Mouse (Mus musculus): ENCODE results near the gene Il23r.

Gene Il23r

DNA sequence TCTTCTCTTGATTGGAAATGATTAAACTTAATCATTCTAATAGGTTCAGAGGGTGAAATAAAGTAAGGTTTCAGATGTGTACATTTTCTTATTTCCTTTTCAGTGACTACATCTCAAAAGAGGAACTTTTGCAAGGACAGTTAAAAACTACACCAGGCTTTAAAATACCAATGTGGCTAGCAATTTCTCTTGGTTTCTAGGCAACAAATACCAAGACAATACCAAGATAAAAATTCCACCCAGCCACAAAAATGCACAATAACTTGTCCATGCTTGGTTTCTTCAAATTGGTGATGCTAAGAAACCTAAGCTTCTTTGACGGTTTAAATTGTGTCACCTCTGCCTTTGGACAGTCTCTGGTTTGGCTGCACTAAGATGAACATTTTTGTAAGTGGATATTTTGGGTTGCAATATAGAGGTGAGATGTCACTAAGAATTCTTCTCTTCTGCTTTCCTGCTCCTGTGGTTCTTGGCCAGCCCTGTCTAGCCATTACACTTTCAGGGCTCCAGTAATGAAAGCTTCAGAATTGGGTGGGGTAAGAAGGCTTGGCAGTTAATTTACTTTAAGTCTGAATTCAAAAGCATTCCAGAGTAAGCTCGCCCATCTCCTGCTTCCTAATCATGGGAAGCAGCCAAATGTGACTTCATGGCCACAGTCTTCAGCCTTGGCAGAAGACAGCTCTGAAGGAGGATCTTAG is 56.8 kb downstream of the Il23r start:
- no peak for DNase-seq (ENCODE audit: low spot score in 2 of 2)

DNA sequence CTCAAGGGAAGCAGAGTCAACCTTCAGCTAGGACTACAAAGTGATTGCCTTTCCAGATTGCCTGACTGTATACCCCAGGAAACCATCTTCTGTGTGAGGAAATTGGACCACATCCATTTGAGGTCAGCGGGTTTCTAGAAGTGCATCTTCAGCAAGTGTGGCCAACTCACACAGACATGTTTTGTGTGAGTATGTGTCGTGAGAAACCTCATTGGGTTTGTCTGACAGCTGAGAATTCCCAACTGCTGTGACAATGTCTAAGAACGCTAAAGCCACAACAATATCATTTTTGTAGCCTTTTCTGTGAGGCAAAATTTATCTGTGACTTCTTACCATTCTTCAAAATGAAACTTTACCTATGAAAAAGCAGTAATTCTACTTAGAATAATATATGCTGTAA is 59.8 kb downstream of the Il23r start:
- no peak for DNase-seq (ENCODE audit: low spot score in 2 of 2)

DNA sequence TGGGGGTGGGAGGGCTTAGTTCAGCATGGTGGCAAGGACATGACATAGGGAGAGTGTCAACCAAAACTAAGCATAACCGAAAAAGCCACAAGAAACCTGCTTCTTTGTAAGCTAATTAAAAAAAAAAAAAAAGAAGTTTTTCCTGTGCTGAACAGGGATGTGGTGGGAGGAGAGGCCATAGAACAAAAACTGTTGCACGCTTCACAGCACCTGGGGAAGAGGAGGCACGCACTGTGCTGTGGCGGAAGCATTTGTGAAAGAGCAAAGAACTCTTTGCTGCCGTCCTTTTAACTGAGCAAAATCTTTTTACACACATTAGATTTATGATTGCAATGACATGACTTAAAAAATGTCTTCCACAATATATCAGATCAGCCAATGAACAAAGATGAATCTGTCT is 69.9 kb downstream of the Il23r start:
- DNase-seq (ENCODE audit: low spot score in 2 of 2) = no peak

DNA sequence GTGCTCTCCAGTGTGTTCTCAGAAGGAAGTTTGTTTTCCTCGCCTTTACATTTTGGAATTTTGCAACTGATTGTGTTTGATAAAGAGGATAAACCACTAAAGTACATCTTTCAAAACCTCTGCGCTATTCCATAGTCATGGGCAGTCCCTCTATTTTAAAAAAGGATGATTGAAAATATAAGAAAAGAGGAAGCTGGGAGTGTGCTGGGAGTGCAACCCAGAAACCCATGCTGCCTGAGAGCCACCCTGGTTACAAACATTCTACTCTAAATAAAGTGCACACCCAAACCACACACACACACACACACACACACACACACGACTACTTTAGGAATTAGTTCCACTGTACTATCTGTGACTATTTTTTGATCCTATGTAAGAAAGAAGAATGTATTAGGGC is 75.1 kb downstream of the Il23r start:
- no peak for DNase-seq (ENCODE audit: low spot score in 2 of 2)

DNA sequence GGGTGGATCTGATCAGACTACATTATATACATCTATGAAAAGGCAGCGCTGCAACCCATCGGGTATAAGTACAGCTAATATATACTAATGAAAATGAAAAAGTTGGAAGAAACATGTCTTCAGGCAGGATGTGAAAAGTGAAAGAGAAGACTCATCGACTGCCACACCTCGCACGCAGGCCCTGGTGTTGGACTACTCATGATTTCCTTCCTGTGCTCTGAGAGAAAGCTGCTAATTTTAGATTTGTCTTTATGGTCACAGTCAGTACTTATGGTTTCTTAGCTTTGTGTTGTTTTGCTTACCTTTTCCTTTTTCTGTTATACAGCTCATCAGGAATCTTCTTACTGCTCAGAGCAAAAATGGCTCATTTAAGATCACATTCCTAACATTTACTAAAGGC is 76.4 kb downstream of the Il23r start:
- DNase-seq (ENCODE audit: low spot score in 2 of 2) = no peak

DNA sequence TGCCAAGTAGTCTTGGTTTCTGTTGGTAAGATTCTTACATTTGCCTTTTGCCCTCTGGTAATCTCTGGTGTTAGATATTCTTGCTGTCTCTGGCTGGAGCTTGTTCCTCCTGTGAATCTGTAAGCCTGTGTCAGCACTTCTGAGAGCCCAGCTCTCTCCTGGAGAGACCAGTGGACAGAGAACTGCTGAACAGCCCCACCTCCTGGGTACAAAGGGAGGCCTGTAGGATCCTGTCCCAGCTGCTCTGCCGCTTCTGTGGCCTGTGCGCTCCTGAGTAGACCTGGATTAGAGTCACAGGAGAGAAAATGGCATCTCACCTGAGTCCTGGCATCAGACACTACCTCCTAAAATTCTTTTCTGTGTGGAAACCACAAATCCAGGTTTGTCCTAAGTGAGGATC is 78.3 kb downstream of the Il23r start:
- no peak for DNase-seq (ENCODE audit: low spot score in 2 of 2)

DNA sequence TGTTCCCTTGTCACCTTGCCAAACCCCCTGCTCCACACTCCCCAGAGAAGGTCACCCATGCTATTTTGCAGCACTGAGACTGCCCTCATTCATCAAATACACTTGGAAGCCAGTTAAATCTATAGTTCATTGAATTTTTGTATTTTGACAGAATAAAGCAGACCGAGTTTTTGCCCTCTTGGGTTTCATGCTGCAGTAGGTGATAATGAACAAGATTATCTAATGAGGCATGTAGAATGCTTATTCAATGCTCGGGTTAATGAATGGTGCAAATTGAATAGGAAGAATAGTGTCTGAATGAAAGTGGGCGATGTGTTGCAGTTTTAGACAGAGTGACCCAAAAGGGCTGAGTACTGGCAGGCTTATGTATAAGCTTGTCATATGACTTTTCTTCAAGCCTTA is 86.4 kb downstream of the Il23r start:
- no peak for DNase-seq (ENCODE audit: low spot score in 2 of 2)

DNA sequence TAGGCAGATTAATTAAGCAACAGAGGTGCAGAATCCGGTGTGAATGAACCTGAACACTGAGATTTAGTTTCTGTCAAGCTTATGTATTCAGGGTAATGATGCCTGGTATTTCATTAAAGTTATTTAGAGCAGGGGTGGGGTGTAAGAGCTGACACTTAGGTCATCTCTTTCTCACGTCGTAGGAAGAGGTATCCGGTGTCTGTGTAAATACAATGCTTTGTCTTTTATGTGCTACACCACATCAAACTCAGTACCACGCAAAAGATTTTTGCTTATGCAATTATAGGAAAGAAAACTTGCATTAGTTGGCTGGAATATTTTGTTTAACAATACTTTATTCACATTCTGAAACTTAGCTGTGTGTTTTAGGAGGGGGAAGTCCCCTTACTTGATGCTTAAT is 92.1 kb downstream of the Il23r start:
- no peak for DNase-seq (ENCODE audit: low spot score in 2 of 2)

DNA sequence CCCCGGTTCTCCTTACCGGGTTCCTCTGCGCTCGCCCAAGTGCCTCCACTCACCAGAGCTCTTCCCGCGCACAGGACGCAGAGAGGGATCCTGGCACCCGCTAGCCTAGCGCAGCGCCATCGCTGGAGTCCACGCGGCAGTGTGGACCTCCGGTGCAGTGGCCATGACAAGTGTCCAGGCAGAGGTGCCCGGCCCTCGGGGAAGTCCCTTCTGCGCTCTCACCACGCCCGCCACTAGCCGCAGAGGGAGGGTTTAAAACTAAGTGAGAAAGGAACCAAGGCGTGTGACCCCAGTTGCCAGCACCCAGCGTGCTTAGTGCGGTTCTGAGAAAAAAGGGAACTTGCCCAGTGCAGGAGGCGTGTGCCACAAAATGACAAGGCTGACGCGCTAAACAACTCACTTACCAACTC is 115.7 kb downstream of the Il23r start, which contains the start of gene Il12rb2:
Gene Il12rb2, minus strand, starts transcription at position 207 of the 410 bp plus-strand sequence.
- peak in 1 of 2 experiments; percentile 2 for DNase-seq (ENCODE audit: low spot score in 2 of 2)

All from urinary bladder, adult 18-20 months (tissue).